Comparison of ENCODE assay signal across 17 mouse cellular contexts in the genomic region with DNA sequence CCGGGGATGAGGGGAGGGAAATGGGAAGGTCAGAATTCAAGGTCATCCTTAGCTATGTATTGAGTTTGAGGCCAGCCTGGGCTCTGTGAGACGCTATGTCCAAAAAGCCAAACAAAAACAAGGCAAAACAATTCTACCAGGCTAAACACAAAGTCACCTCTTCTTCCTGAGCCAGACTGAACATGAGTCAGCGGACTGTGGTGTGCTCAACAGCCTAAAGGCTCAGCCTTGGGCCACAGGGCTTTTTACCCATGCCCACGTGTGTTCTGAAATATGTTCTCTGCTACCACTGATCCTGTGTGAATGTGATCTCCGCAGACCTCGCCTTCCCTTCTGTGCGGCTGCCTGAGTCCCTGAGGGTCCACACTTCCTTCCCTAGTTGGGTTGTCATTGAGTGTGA. TPM values are rescaled to one million over a fixed set of nuclear protein-coding genes. Genes with fewer than 3 reads are reported as not detected.
DNase-seq lines count a peak whose midpoint lies in the region; TF ChIP-seq lines count a peak whose summit lies in the region.
"Had no signal": no experiment of that assay in that cellular context is flagged by ENCODE, and none has a peak within 500 bp of the region (broad histone marks: within the 10 kb centered on the region; RNA-seq: fewer than 3 reads in every experiment).

No protein-coding gene starts in this region.

- H3K4me3 ChIP-seq in CH12.LX (replicated peaks in 1 of 3; ENCODE audit: low read depth in 2 of 3, low read length in 2 of 3, poor library complexity in 1 of 3), result peak overlapping the region in 1 of 3 experiments; percentile 8
- H3K4me3 ChIP-seq: forebrain, embryonic 10.5 days; gastrocnemius, adult 2 months; hindbrain, embryonic 12.5 days; hindbrain, embryonic 15.5 days had no signal

- no peak for TF ChIP-seq POLR2A in CH12.LX (IDR thresholded peaks at IDR 0.05; ENCODE audit: low read depth, low read length)

- no peak for TF ChIP-seq EP300 in CH12.LX (IDR thresholded peaks at IDR 0.05; ENCODE audit: low read length)

- peak; percentile 29 to 35 for DNase-seq in adrenal gland, postnatal 36 days
- no peak for DNase-seq in adrenal gland, adult 8-10 months
- DNase-seq in 3T3-L1 (ENCODE audit: low read depth, low spot score) (peak; percentile 61), CH12.LX (ENCODE audit: extremely low read depth) (no peak)
- no peak for DNase-seq in left cerebral cortex, adult 9 months (ENCODE audit: low spot score in 2 of 2)
- no peak for DNase-seq in retina, postnatal 1 day
- DNase-seq: cerebellum, adult 11-12 months; cerebellum, adult 9-10 months; cerebellum, postnatal 14 days; forebrain, postnatal 0 days; gastrocnemius, adult 2 months; gastrocnemius, postnatal 14 days; heart, adult 11 months had no signal

- H3K4me2 ChIP-seq in CH12.LX (ENCODE audit: insufficient read depth, low read depth, poor library complexity, severe bottlenecking), result no peak overlapping the region
- H3K4me2 ChIP-seq: heart, embryonic 11.5 days; hindbrain, embryonic 12.5 days; hindbrain, embryonic 15.5 days had no signal

- in situ Hi-C loops in CH12.LX (cut with MboI; ENCODE audit: low pct_ligation_motif_present, low pct_unique_long_range_greater_than_20kb, low sequenced_read_pairs), result no loop called here

- H3K9me3 ChIP-seq in CH12.LX (replicated peaks; ENCODE audit: low read length), result peaks cover 11% of the 10 kb centered on the region
- H3K9me3 ChIP-seq: forebrain, embryonic 10.5 days; hindbrain, embryonic 12.5 days; hindbrain, embryonic 15.5 days had no signal

- no peak for TF ChIP-seq RAD21 in CH12.LX (IDR thresholded peaks at IDR 0.05; ENCODE audit: low read depth, low read length)

- no peak for TF ChIP-seq CTCF in CH12.LX (conservative IDR thresholded peaks at IDR 0.05 in 1 of 2, IDR thresholded peaks at IDR 0.05 in 1 of 2; ENCODE audit: low read depth in 2 of 2, low read length in 2 of 2)

- H3K79me2 ChIP-seq in CH12.LX (replicated peaks; ENCODE audit: control insufficient read depth, extremely low read depth, insufficient read depth, poor library complexity, severe bottlenecking), result peaks cover 68% of the 10 kb centered on the region

- peak overlapping the region; percentile 96 for H3K27ac ChIP-seq in CH12.LX (ENCODE audit: insufficient read depth, low read depth)
- H3K27ac ChIP-seq: forebrain, embryonic 10.5 days; gastrocnemius, adult 2 months; hindbrain, embryonic 12.5 days; hindbrain, embryonic 15.5 days had no signal

- dilution Hi-C loops in CH12.LX (cut with MboI; ENCODE audit: extremely low pct_ligation_motif_present, extremely low pct_unique_long_range_greater_than_20kb, low sequenced_read_pairs), result no loop called here

- H3K27me3 ChIP-seq in CH12.LX (replicated peaks), result no peaks in the 10 kb centered on the region

- H3K9ac ChIP-seq in CH12.LX (ENCODE audit: insufficient read depth, low read depth), result no peak overlapping the region
- H3K9ac ChIP-seq: forebrain, postnatal 0 days; hindbrain, embryonic 12.5 days; hindbrain, embryonic 15.5 days had no signal

- peaks cover 80 to 85% of the 10 kb centered on the region in 2 experiments for H3K36me3 ChIP-seq in CH12.LX (replicated peaks in 1 of 2; ENCODE audit: control insufficient read depth in 1 of 2, insufficient read depth in 1 of 2, low read length in 1 of 2)
- H3K36me3 ChIP-seq: forebrain, embryonic 10.5 days; hindbrain, embryonic 12.5 days; hindbrain, embryonic 15.5 days had no signal

- H3K4me1 ChIP-seq in CH12.LX (ENCODE audit: control insufficient read depth in 1 of 2, insufficient read depth in 2 of 2), result peaks cover 57 to 85% of the 10 kb centered on the region in 2 experiments
- H3K4me1 ChIP-seq: hindbrain, embryonic 15.5 days had no signal

TF ChIP-seq in CH12.LX, 34 proteins besides CTCF, POLR2A, EP300 and RAD21:
- TF ChIP-seq ETS1 (conservative IDR thresholded peaks at IDR 0.05; ENCODE audit: low read depth, low read length), result no peak
- no peak for TF ChIP-seq TCF12 (IDR thresholded peaks at IDR 0.05; ENCODE audit: low read depth, low read length)
- TF ChIP-seq CHD2 (IDR thresholded peaks at IDR 0.05; ENCODE audit: low read length), result no peak
- no peak for TF ChIP-seq MYC (IDR thresholded peaks at IDR 0.05; ENCODE audit: low read depth, low read length)
- TF ChIP-seq E2F4 (IDR thresholded peaks at IDR 0.05; ENCODE audit: insufficient replicate concordance, low read depth, low read length), result no peak
- no peak for TF ChIP-seq SIN3A (IDR thresholded peaks at IDR 0.05; ENCODE audit: low read length)
- TF ChIP-seq USF1 (IDR thresholded peaks at IDR 0.05; ENCODE audit: low read depth, low read length), result no peak
- no peak for TF ChIP-seq CHD1 (IDR thresholded peaks at IDR 0.05; ENCODE audit: low read depth, low read length)
- no peak for TF ChIP-seq JUN (IDR thresholded peaks at IDR 0.05; ENCODE audit: insufficient read depth, low read depth, low read length)
TF ChIP-seq in CH12.LX: peak in this region for 0.

RNA-seq across cellular contexts. Expression of gene Gpr157, which starts 31.0 kb away (rescaled TPM):
- 1 to 10 TPM in 1 of 2 experiments, under 1 TPM in 1; 0.99 to 1.9 TPM for total RNA-seq in adrenal gland, postnatal 36 days (2021)
- total RNA-seq in adrenal gland, adult 8-10 months (2022), result 1 to 10 TPM; 1.4 to 3.3 (median 2.3) TPM
- 1.3 and 2.8 TPM in 2 replicates for total RNA-seq in CH12.LX (2012; rRNA removed)
- total RNA-seq in CH12.LX (2014; rRNA removed), result 2.3 and 2.6 TPM in 2 replicates
- 3.1 and 3.5 TPM in 2 replicates for polyA plus RNA-seq in CH12.LX (2012; ENCODE audit: insufficient read length, low read depth)

RNA-seq across cellular contexts. Expression of gene H6pd, which starts 47.3 kb away (rescaled TPM):
- total RNA-seq in adrenal gland, postnatal 36 days (2021), result 100 to 1,000 TPM; 152 to 160 TPM
- total RNA-seq in adrenal gland, adult 8-10 months (2022), result 100 to 1,000 TPM; 122 to 173 (median 155) TPM
- total RNA-seq in CH12.LX (2012; rRNA removed) (25.1 and 25.3 TPM in 2 replicates), CH12.LX (2014; rRNA removed) (13.2 and 17.7 TPM in 2 replicates)
- 36.2 and 38.5 TPM in 2 replicates for polyA plus RNA-seq in CH12.LX (2012; ENCODE audit: insufficient read length, low read depth)

Comparison
In these comparisons a context has a peak if more than half of its experiments do, and no peak if none do; other contexts are left out.
1. DNase-seq: peak in adrenal gland, postnatal 36 days (2 of 2) and 3T3-L1 (single experiment); none in adrenal gland, adult 8-10 months (single experiment), CH12.LX (single experiment), left cerebral cortex, adult 9 months (0 of 2) and retina, postnatal 1 day (single experiment).
2. RNA of gene H6pd, which starts 47.3 kb away (total RNA-seq): 122 to 173 TPM in adrenal gland, adult 8-10 months and 152 to 160 TPM in adrenal gland, postnatal 36 days; 13.2 to 25.3 TPM in CH12.LX; every median in the first group is over 4 times any median in the second.